Mouse (Mus musculus): ENCODE measurements around the gene Eif3c.

DNA sequence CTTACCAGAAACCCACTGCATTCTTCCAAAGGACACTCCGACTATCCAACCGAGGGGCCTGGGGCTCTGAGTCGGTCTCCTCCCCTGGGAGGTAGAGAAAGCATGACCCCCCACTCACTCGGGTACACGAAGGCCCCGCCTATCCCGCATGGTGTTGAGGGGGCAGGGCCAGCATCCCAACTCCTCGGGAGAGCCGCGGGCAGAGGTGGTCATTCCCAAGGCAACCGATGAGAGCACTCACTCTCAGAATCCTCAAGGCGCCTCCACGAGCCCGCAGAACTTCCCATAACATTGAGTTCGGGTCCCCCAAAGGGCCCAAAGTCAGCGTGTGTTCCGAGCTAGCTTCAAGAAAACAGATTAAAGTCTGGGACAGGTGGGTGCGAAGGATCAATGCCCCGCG lies 16.5 kb upstream of the Eif3c start:
- no peak for TF ChIP-seq GATA1 (IDR thresholded peaks at IDR 0.05; ENCODE audit: borderline replicate concordance, low read length)
- TF ChIP-seq FLI1 (IDR thresholded peaks at IDR 0.05; ENCODE audit: low read length) = no peak

All from megakaryocyte, embryonic 14.5 days (primary cell).